Mouse (Mus musculus): ENCODE measurements around the gene Zfand3.

GRCm38 (mm10) chr17:30228439-30229215, 224.1 kb downstream of the Zfand3 start:
- TF ChIP-seq CTCF (IDR thresholded peaks at IDR 0.05; ENCODE audit: control insufficient read depth, insufficient read depth, insufficient replicate concordance, low read depth, low read length) (no peak), POLR2A (IDR thresholded peaks at IDR 0.05; ENCODE audit: control insufficient read depth, low read depth, low read length) (no peak)
